Mouse (Mus musculus): ENCODE results near the gene Enpp6.

Enpp6 gene

DNA sequence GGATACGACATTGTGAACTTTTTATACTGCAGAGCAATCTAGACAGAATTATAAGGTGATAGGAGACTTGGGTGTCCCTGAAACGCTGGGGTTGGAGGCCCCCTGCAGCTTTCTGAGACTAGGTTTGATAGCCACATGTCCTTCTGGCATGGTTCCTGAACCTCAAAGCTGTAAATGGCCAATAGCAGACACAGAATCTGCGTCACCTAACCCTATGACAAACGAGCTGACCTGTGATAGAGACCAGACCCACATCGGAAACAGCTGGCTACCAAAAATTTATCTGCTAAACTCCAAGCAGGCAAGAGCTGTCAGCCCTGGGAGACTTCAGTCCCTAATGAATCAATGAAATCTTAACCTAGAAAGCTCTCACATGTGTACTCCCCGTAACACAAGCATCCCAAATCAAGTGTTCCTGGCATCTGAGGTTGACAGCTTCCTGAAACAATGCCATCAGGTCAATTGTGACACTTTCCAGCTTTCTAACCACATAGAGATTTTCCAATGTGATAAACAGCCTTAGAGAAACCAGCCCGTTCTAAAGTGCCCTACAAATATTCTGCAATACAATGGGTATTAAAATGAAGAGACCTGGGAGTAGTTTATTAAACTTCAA lies 74.5 kb downstream of the Enpp6 start:
- DNase-seq (ENCODE audit: low read depth, low spot score): no peak

DNA sequence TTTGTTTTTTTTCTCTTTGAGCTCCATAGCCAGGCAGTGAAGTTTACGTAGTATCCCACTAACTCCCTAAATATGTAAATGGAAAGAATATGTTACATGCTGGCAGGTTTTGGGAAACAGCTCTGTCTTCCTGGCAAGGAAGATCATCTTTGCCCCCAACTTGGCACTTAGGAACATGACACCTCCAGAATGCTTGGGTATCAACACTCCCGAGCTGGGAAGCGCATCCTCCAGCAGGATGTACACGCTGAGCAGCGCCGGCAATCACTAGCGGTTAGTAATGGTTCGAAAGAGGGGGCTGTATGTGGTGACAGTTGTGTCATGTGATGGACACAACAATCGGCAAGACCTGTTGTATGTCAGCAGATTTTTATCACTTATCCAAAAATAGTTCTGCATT lies 80.4 kb downstream of the Enpp6 start:
- no peak for DNase-seq (ENCODE audit: low read depth, low spot score)

DNA sequence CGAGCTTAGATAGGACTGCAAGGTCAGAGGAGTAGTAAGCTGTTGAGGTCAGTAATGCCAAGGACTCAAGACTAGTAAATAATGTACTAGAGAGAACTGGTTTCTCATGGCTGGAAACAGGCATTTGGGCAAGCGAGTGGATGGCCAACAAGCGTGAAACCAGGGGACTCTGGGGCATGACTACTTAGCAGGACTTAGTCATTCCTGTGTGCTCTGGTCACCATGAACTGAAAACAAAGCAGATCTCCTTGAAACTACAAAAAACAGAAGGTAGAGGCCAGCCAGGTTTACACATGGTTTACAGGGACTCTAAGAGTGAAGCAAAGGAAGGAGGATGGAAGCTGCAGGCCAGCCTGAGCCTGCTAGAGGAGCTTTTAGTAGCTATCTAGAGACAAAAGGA lies 82.9 kb downstream of the Enpp6 start:
- no peak for DNase-seq (ENCODE audit: low read depth, low spot score)

DNA sequence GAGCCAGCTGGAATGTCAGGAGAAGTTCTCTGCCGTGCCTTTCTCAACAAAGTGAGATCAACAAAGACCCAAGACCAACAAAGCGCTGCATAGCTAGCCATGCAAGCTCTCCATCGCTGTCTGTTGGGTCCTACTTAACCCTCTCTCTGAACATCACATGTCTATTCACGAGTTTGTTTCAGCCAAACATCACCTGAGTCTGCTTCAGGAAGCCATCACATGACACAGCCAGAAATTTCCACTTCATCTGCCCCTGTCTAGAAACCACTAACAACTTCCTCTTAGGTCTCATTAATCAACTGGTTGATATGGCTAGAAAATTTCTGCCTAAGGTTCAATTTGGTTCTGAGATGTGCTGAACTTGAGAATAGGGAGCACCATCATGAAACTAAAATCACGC lies 85.3 kb downstream of the Enpp6 start:
- DNase-seq (ENCODE audit: low read depth, low spot score): no peak

DNA sequence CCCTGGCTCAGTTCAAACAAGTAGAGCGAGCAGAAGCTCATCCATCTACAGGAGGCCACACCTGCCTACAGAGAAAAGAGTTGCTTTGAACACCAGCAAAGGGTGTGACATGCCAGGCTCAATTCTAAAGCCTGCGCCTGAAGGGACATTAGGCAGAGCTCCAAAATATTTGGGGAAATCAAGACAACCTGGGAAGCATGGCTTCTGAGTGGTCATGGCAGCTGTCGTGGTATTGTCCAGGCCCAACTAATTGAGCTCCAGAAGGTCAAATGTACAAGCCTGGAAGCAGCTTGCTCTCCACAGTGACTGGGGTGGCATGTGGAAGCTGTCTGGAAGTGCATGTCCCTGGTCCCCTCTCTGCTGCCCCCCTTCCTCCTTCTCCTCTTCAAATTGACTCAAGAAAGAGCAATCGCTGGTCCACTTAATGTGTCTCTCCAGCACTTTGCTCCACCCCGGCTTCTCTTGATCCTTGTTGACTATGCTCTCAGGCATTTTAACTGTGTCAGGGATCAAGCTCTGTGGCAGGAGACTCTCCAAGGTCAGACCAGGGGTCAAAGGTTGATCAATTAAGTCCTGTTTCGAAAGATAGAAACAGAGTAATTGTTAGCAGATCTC lies 89.4 kb downstream of the Enpp6 start:
- DNase-seq (ENCODE audit: low read depth, low spot score): no peak

DNA sequence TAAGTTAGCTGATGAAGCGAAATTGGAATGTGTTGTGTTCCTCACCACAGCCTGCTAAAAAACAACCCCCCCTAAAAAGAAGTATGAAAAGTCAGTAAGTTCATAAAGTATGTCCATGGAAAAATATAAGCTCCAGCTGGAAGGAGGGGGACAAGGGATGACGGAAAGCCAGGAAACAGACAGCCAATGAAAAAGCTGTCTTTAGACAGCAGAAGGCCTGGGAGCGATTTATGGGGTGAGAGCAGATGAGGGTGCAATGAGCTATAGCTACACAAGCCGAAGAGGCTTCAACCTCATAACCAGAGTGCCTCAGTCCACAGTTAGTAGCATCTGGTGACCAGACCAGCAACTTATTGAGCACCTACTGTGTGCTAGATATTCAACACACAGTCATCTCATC lies 93.3 kb downstream of the Enpp6 start:
- no peak for DNase-seq (ENCODE audit: low read depth, low spot score)

DNA sequence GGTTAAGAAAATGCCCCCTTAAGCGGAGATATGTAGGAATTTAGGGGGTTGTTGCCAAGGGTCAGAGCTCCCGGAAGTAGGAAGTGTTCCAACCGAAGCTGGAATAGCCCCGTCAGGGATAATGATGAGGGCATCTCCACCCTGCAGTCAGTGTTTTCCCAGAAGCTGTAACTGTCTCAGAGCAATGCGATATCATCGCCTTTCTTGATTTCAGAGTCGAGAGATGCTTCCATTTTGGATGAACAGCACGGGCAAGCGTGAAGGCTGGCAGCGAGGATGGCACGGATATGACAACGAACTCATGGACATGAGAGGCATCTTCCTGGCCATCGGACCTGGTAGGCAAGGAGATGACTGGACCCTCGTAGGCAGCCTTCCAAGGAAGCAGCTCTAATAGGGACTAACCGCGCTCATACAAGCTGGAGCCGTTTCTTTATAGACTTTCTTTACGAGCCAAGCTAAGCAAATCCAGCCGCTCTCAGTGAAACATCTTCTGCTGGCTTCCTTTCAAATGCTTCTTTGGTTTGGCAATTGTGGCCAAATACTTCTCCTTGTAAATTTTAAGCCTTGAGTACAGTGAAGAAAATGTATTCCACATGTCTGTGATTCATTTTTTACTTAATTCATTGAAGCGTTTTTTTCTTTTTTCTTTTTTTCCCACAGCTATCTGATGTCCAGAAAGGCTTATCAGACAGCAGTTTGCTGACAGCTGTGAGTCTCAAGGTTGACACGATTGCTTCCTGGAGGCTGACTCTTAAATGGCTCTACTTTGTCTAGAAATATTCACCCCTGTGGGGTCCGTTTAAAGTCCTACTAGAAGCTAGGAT lies 95.7 kb downstream of the Enpp6 start:
- DNase-seq (ENCODE audit: low read depth, low spot score): no peak

DNA sequence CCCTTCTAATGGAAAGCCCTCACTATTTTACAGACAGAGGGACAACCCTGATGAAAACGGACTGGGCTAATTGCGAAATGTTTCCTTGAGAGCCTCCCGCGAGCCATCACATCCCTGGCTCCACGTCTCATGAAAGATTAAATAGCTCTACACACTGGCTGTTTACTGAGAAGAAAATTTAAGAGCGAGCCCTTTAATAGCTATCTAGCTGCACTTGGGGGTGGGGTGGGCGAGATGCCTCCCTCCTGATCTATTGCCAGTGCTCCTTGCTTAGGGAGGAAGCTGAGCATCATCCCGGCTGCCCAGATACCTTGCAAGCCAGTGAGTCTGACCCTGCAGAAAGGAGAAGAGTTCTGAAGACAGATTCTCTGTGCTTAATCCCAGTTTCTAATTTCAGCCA lies 103.3 kb downstream of the Enpp6 start:
- no peak for DNase-seq (ENCODE audit: low read depth, low spot score)

DNA sequence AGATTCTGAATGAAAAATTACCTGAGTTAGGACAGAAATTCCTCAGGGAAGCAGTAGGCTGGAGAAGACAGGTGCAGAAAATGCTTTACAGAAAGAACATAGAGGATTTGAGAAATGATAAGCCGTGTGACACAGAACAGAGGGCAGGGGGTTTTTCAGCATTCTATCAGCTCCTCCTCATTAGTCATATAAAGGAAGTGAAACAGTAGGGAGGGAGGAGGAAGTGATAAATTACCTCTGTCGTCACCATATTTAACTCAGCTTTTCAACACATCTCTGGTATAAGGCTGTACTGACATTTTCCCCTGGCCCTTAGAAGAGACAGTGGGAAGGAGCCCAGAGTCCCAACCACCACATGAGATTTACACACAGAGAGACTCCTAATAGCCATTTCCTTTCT lies 118.9 kb downstream of the Enpp6 start:
- DNase-seq (ENCODE audit: low read depth, low spot score): no peak

DNA sequence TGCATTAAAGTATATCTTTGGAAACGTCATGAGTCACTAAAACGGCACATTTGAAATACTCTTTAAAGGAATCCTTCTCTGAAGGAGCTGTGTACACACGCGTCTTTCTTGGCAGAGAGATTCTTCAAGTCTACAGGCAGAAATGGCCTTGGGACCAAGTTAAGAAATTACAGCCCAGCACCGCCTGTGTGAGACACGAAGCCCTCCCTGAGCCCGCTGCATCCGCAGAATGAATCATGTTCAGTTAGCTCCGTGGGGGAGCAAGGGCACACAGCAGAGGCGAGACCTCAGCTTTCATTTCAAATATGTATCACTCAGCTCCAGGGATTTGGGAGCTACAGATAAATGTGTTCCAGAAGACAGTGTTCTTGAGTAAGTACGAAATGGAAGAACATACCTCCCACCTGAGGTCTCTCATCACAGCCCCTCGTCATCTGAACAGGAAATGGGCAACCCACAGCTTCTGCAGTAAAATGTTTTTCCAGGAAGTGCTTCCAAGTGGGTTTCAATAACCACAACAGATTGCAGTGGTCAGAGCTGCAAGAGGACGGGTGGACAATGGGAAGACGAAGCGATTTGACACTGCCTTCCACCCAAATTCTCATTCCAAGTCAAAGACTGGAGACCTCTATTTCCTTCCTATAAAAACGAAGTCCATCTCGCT lies 127.6 kb downstream of the Enpp6 start:
- no peak for DNase-seq (ENCODE audit: low read depth, low spot score)

DNA sequence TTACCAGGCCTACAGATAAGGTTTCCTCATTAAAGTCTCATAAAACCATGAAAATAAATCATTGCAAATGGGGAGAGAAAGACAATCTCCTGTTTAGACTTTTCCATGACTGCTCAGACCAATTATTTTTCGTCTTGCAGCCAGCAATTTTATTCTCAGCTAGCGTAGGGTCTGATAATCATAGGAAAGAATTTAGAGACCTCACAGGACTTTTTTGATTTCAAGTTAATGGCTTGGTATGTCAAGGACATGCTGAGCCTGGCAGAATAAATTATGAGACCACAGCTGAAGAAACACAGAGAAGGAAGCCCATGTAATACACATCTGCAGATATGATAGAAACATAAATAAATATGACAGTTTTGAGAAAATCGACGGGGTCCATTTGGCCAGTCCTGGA lies 130.6 kb downstream of the Enpp6 start:
- DNase-seq (ENCODE audit: low read depth, low spot score): no peak

DNA sequence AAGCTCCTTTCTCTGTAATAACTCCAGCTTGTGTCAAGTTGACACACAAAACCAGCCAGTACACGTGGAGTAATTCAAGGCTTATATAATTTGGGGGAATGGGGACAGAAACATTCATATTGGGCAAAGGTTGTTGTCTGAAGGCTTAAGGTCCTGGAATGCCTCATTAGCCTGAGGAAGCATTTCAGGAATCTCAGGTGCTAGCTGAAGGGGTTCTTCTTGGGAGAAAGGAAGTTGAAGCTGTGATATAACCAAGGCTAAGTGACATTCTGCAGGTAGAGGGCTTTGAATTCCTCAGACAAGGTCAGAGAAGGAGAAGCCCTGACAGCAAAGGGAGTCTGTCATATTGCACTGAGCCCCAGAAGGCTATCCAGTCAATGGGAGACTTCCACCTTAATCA lies 133.2 kb downstream of the Enpp6 start:
- no peak for DNase-seq (ENCODE audit: low read depth, low spot score)

DNA sequence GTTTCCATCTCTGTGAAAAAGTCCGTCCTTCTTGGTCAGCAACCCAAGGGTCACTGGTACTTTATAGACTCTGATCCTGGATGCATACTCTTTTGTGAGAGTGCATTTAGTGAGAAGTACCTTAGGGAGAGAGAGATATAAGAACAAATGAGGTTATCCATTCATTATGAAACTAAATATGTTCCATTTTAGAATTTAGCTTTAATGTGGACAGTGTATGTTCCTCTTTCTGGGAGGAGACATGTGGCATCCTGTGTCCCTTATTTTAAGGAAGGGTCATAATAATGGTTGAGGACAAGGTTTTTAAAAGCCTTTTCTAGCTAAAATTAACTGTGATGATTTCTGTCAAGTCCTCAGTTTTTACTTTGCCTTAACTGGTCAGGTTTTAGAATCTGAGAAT lies 142.2 kb downstream of the Enpp6 start:
- no peak for DNase-seq (ENCODE audit: low read depth, low spot score)

DNA sequence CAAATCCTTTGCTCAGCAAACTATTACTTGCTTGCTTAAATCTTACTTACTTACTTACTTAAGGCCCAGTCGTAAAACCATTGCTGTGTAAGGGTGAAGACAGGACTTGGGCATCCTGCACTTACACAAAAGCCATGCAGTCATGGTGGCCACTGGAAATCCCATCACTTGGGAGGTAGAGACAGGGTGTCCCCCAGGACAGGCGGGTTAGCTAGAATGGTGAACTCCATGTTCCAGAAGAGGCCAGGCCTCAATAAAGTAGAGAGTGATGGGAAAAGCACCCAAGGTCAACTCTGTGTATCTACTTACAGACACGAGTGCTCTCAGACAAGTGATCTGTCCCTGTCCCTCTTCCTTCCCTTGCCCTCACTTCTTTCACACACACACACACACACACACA lies 146.7 kb downstream of the Enpp6 start:
- DNase-seq (ENCODE audit: low read depth, low spot score): no peak

DNA sequence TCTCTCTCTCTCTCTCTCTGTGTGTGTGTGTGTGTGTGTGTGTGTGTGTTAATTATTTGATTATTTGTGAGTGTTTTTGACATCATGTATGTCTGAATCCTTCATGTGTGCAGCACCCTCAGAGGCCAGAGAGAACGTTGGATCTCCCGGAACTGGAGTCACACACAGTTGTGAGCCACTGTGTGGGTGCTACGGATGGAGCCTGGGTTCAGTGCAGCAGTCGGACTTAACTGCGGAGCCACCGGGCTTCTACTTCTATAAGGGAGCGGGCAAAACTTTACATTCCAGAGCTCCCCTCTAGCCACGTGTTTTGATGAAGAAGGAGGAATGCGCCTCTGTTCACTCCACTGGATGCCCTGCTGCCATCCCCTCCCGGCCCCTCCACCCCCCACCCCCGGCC lies 148.0 kb downstream of the Enpp6 start:
- DNase-seq (ENCODE audit: low read depth, low spot score): no peak

DNA sequence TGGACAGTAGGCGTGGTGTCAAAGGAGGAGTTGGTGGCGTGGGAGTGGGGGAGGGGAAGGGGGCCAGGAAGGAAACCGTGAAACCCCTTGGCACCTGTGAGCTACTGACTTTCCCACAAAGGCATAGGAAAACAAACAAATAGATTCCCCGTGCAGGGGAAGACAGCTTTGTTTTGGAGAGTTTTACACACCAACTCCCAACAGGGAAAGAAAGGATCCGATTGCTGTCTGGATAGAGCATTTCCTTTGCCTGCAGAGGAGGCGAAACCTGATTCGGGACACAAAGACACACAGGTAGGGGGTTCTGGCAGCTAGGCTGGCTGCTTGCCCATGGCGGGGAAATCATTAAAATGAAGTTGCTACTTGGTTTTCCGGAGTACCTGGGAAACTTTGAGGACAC lies 148.9 kb downstream of the Enpp6 start:
- no peak for DNase-seq (ENCODE audit: low read depth, low spot score)

DNA sequence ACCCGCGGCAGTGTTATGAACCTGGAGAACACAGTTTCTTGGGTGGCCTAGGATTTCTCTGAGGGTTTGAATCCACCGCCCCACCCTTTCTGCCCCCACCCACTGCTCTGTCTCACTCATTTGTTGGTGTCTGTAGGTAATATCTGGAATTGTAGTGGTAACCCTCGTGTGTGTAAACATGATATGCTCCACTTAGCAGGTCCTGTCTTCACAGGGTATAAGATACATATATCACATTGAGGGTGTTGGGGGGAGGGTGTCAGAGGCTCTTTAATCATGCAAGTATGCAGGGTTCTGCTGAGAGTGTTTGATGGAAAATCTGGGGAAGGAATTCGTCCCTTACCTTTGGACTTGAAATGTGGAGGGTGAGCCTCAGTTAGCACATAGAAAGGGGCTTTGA lies 149.4 kb downstream of the Enpp6 start:
- no peak for DNase-seq (ENCODE audit: low read depth, low spot score)

DNA sequence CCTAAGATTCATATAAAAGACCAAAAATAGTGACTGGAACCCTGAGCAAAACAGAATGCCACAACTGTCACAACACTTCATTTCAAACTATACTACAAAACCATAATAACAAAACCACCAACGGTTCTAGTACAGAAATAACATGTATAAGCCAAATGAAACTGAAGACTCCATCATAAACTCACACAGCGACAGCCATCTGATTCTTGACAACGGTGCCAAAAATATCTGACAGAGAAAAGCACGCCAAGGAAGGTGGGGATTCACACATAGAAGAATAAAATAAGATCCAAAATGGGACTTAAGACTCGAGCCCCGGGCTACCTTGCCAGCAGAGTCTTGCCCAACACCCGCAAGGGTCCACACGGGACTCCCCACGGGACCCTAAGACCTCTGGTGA lies 158.6 kb downstream of the Enpp6 start:
- DNase-seq (ENCODE audit: low read depth, low spot score): no peak
